Mouse (Mus musculus): ENCODE results near the gene Csf3. TPM values are rescaled to one million over a fixed set of nuclear protein-coding genes. Genes with fewer than 3 reads are reported as not detected.

Csf3 gene
- not detected for polyA plus RNA-seq (2017; shearing (Covaris generic))

DNA sequence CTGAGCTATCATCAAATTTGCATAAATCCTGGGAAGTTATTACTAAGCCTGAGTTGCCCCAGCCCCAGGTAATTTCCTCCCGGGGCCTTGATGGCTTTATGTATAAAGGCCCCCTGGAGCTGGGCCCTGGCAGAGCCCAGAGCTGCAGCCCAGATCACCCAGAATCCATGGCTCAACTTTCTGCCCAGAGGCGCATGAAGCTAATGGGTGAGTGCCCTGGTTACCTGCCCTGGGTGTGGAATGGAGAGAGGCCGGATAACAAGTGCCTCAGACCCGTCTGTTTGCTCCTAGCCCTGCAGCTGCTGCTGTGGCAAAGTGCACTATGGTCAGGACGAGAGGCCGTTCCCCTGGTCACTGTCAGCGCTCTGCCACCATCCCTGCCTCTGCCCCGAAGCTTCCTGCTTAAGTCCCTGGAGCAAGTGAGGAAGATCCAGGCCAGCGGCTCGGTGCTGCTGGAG is at the start of gene Csf3:
Gene Csf3 (plus strand): TSS at position 51 of the 458 bp plus-strand sequence.

DNA sequence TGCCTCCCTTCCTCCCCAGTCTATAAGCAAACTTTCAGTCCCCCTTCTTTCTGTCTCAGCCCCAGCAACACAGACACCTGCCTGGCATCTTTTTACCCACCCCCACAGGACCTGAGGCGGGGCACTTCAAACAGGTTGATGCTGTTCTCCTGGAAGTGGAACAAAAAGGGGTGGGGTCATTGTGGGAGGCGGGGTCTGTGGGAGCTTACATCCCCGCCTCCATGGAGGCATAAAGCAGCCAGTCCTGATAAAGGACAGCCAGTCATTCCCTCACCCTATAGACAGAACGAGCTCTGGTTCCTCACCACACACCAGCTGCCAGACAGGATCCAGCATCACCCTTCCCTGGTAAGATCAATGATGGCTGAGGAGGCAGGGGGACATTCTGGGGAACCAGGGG is 37.0 kb upstream of the Csf3 start, which contains the start of gene Gsdma:
Gene Gsdma (plus strand): TSS at position 261 of the 400 bp plus-strand sequence.

DNA sequence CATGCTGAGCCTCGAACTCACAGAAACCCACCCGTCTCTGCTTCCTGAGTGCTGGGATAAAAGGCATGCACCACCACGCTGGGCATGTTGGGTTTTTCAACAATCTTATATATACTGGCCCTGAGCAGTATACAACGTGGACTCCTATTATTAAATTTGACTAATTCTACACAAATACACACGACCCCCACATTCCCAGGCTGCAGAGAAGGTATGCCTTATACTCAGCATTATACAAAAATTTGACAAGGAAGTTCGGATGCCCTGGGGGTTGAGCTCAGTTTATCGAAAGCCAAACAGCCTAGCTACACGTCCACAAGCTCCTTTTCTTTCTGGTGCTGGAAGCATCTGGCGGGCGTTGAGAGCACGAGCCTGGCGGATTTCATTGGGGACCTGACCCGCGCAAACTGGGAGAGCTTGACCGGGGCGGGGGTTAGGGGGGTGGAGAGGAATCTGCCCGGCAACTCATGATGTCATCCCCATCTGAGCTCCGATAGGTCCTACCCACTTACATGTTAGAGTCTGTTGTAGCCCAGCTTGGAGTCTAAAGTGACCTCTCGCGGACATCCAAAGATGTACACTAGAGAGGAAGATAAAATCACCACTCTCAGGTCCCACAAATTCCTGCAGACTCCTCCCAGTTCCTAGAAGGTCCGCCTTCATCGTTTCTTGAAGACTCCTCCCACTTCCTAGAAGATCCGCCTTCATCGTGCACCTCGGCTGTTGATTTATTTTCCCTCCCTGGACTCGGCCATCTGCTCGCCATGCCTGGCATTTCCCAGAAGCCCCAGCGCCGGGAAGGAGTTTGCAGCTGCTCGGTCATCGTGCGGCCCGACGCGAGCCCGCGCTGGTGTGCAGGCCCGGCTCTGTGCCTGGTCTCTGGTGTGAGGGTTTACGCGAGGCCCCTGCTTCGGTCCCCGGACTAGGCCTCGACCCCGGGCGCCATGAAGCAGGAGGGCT is 19.0 kb upstream of the Csf3 start, which contains the start of gene Psmd3:
Gene Psmd3 (plus strand): TSS at position 769 of the 960 bp plus-strand sequence.

DNA sequence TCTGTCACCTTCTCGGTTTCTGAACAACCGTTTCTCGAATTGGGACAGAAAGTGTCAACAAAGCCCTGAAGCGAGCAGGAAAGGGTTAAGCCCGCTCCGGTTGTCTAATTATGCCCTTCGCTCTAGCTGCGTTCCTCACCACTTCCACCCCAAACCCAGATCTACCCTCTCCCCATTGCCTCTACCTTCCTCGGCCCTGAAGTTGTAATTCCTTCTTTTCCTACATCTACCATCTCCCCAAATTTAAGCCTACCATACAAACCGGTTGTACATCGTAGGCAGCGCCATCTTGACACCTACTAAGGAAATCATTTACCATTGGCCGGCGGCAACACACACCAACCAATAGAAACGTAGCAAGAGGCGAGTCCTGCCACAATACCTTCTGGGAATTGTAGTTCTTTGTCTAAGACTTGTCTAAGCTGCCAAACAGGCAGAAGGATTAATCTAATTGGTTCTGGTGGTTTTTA is 28.1 kb downstream of the Csf3 start, which contains the start of gene Med24:
Gene Med24 (minus strand): TSS at position 317 of the 470 bp plus-strand sequence.

DNA sequence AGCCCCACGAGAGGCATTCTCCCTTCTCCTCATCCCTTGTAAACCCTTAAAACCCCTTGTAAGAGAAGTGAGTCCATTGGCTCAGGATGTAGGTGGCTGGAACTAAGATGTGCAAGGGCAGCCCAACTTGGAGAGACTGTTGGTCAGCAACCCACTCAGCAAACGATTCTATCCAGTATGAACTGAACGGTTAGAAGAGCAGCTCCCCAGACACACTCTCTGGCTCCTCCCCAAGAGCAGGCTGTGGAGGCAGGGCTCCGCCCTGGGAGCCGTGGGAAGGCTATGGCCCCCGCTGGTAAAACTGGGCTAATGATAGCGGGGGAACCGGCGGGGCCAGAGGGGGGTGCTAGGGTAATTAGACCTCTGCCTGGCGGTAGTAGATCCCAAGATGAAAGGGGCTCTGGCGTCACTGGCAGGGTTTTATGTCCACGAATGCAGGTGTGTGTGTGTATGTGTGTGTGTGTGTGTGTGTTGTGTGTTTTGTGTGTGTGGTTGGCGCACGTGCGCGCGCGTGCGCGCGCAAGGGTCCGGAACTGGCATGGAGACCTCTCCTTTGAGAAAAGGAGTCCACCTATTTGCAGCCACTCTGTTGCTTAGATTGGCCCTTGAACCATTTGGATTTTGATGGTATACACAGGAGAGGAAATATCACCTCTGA is 39.5 kb downstream of the Csf3 start, which contains the start of gene Thra:
Gene Thra (plus strand): TSS at position 246 of the 658 bp plus-strand sequence.

Other genes with a start within 250 kb of the Csf3 start
- gene Ikzf3, start 155.2 kb upstream of the Csf3 start, polyA plus RNA-seq (2017; shearing (Covaris generic)), result 10 to 100 TPM; 40.9 to 85.7 TPM
- 1 to 10 TPM; 3.0 to 3.7 TPM for gene Zpbp2, start 150.2 kb upstream of the Csf3 start, polyA plus RNA-seq (2017; shearing (Covaris generic))
- 10 to 100 TPM; 62.2 to 78.9 TPM for gene Ormdl3, start 113.9 kb upstream of the Csf3 start, polyA plus RNA-seq (2017; shearing (Covaris generic))
- gene Lrrc3c, start 103.0 kb upstream of the Csf3 start, polyA plus RNA-seq (2017; shearing (Covaris generic)), result under 1 TPM in 1 of 2 experiments, not detected in 1; 0.23 TPM
- 1 to 10 TPM; 2.4 to 8.5 TPM for gene Gm12355, start 75.6 kb upstream of the Csf3 start, polyA plus RNA-seq (2017; shearing (Covaris generic))
- not detected for gene Gsdma3, start 74.9 kb upstream of the Csf3 start, polyA plus RNA-seq (2017; shearing (Covaris generic))
- gene Gsdma2, start 54.5 kb upstream of the Csf3 start, polyA plus RNA-seq (2017; shearing (Covaris generic)), result 1 to 10 TPM in 1 of 2 experiments, under 1 TPM in 1; 0.11 to 2.6 TPM
- 1 to 10 TPM in 1 of 2 experiments, under 1 TPM in 1; 0.06 to 1.4 TPM for gene Gsdma, start 36.9 kb upstream of the Csf3 start, polyA plus RNA-seq (2017; shearing (Covaris generic))
- gene Psmd3, start 18.7 kb upstream of the Csf3 start, polyA plus RNA-seq (2017; shearing (Covaris generic)), result 100 to 1,000 TPM; 126 to 133 TPM
- gene Med24, start 28.2 kb downstream of the Csf3 start, polyA plus RNA-seq (2017; shearing (Covaris generic)), result 10 to 100 TPM; 47.7 to 56.0 TPM
- 1 to 10 TPM; 7.2 to 7.7 TPM for gene Thra, start 39.4 kb downstream of the Csf3 start, polyA plus RNA-seq (2017; shearing (Covaris generic))
- 10 to 100 TPM in 1 of 2 experiments, 1 to 10 TPM in 1; 8.1 to 10.2 TPM for gene Nr1d1, start 74.1 kb downstream of the Csf3 start, polyA plus RNA-seq (2017; shearing (Covaris generic))
- gene Msl1, start 94.3 kb downstream of the Csf3 start, polyA plus RNA-seq (2017; shearing (Covaris generic)), result 10 to 100 TPM; 24.2 to 25.3 TPM
- 10 to 100 TPM; 72.0 to 82.4 TPM for gene Casc3, start 103.6 kb downstream of the Csf3 start, polyA plus RNA-seq (2017; shearing (Covaris generic))
- under 1 TPM; 0.60 to 0.95 TPM for gene Rapgefl1, start 135.5 kb downstream of the Csf3 start, polyA plus RNA-seq (2017; shearing (Covaris generic))
- gene Wipf2, start 162.4 kb downstream of the Csf3 start, polyA plus RNA-seq (2017; shearing (Covaris generic)), result 1 to 10 TPM; 3.0 to 3.8 TPM
- 1 to 10 TPM; 1.2 to 3.4 TPM for gene Cdc6, start 206.5 kb downstream of the Csf3 start, polyA plus RNA-seq (2017; shearing (Covaris generic))
- 10 to 100 TPM; 52.7 to 57.6 TPM for gene Rara, start 226.6 kb downstream of the Csf3 start, polyA plus RNA-seq (2017; shearing (Covaris generic))